In the genomic region with DNA sequence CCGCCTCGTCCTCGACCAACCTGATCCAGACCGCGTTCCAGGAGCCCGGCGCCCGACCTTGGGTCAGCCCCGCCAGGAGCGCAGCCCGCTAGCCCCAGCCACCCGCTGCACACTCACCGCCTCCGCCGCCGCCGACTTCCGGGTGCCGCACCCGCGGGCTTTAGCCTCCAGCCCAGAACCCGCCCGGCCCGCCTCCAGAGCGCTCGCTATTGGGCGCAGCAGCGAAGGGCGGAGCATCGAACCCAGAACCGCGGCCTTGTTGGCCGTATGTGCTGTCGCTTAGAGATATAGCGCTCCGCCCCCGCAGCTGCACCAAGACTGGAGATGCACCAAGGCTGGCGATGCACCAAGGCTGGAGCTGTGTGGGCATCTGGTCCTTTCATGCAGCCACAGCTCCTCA, we compare ENCODE assay signal across 1 mouse cellular context.
A peak's percentile ranks its signal among the peaks of the same experiment; 100 is the strongest.
TF ChIP-seq lines count a peak whose summit lies in the region.

No protein-coding gene starts in this region.

TF ChIP-seq in CH12.LX, 34 proteins besides CTCF, POLR2A, EP300 and RAD21:
- TF ChIP-seq PAX5 (IDR thresholded peaks at IDR 0.05; ENCODE audit: low read length) (no peak), HCFC1 (IDR thresholded peaks at IDR 0.05; ENCODE audit: low read depth, low read length) (peak; percentile 49), TBP (conservative IDR thresholded peaks at IDR 0.05; ENCODE audit: low read depth, low read length) (peak; percentile 80), ELF1 (IDR thresholded peaks at IDR 0.05; ENCODE audit: low read depth, low read length) (peak; percentile 100), USF2 (conservative IDR thresholded peaks at IDR 0.05; ENCODE audit: low read depth, low read length) (no peak), MYC (IDR thresholded peaks at IDR 0.05; ENCODE audit: low read depth, low read length) (0 out of 2 replicates have a peak, but pooled peaks have one; percentile 15), IRF4 (IDR thresholded peaks at IDR 0.05; ENCODE audit: low read depth, low read length) (peak; percentile 28; the same call in 1 of the 2 replicates), JUND (conservative IDR thresholded peaks at IDR 0.05; ENCODE audit: low read depth, low read length) (no peak), SIN3A (IDR thresholded peaks at IDR 0.05; ENCODE audit: low read length) (peak; percentile 85; the same call in 1 of the 2 replicates), MXI1 (IDR thresholded peaks at IDR 0.05; ENCODE audit: low read depth, low read length) (peak; percentile 75), ZMIZ1 (IDR thresholded peaks at IDR 0.05; ENCODE audit: low read depth, low read length) (peak; percentile 90), NRF1 (IDR thresholded peaks at IDR 0.05; ENCODE audit: low read depth, low read length) (no peak), RCOR1 (conservative IDR thresholded peaks at IDR 0.05; ENCODE audit: low read depth, low read length) (no peak), USF1 (IDR thresholded peaks at IDR 0.05; ENCODE audit: low read depth, low read length) (no peak), KAT2A (IDR thresholded peaks at IDR 0.05; ENCODE audit: insufficient replicate concordance, low read length) (0 out of 2 replicates have a peak, but pooled peaks have one; percentile 21), POLR2AphosphoS2 (IDR thresholded peaks at IDR 0.05; ENCODE audit: low read depth, low read length) (no peak), UBTF (IDR thresholded peaks at IDR 0.05; ENCODE audit: low read depth, low read length) (peak; percentile 68; the same call in 1 of the 2 replicates), CHD2 (IDR thresholded peaks at IDR 0.05; ENCODE audit: low read length) (peak; percentile 80), TCF12 (IDR thresholded peaks at IDR 0.05; ENCODE audit: low read depth, low read length) (peak; percentile 93), CHD1 (IDR thresholded peaks at IDR 0.05; ENCODE audit: low read depth, low read length) (no peak), MEF2A (IDR thresholded peaks at IDR 0.05; ENCODE audit: borderline replicate concordance, low read depth, low read length) (0 out of 2 replicates have a peak, but pooled peaks have one; percentile 26), ETS1 (conservative IDR thresholded peaks at IDR 0.05; ENCODE audit: low read depth, low read length) (no peak), MAZ (IDR thresholded peaks at IDR 0.05; ENCODE audit: low read depth, low read length) (peak; percentile 70), NELFE (IDR thresholded peaks at IDR 0.05; ENCODE audit: low read depth, low read length) (peak; percentile 91)
TF ChIP-seq in CH12.LX: peak in this region for 15.
